Mouse (Mus musculus): ENCODE results near the gene Pdhb. TPM values are rescaled to one million over a fixed set of nuclear protein-coding genes. Genes with fewer than 3 reads are reported as not detected.
"Not testable (repeated sequence)": the region's sequence is repeated elsewhere in the genome, so short reads cannot be mapped to it uniquely, and the experiment has no call there.

The Pdhb gene
- total RNA-seq, 4 experiments from 2014 or later, result 268 to 280 (median 272) TPM

GRCm38 (mm10) chr14:8139724-8140710 is 32.8 kb downstream of the Pdhb start:
- DNase-seq (ENCODE audit: low spot score in 2 of 2), result no peak

- no peak for DNase-seq (ENCODE audit: low spot score in 2 of 2)
Observed at GRCm38 (mm10) chr14:8135130-8135529, 37.7 kb downstream of the Pdhb start.

DNA sequence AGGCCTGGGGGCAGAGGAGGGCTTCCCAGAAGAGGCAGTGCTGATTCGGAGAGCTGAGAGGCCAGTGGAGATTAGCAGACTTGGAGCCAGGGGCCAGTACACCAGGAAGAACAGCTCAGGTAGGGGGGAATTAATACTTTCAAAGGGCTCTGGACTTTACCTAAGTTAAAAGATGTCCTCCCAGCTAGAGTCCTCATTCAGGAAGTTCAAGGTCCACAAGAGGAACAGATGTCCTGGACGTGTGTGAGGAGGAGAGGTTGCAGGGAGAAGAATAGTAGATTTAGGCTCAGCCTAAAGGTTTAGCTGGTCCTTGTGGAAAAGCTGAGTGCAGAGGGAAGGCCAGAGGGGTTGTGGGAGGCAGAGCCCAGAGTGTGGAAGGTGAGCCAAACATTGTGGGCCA is 38.6 kb downstream of the Pdhb start:
- no peak for DNase-seq (ENCODE audit: low spot score in 2 of 2)

DNA sequence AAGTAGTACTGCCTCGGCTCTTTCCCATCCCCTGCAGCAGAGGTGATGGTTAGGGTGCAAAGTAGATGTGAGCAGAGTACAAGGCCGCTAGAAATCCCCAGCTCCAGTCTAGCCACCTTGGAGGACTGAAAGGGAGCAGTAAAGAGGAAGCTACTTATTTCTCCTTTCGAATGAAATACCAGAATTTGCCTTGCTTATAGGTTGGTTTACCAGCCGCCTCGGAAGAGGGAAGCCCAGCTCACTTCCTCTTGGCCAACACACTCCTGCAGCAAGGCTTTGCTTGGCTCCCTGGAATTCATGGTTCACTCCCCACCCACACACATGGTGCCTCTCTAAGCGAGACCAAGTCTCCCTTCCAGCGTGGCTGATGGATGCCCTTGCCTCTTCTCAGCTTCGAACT is 40.0 kb downstream of the Pdhb start:
- DNase-seq (ENCODE audit: low spot score in 2 of 2), result no peak

DNA sequence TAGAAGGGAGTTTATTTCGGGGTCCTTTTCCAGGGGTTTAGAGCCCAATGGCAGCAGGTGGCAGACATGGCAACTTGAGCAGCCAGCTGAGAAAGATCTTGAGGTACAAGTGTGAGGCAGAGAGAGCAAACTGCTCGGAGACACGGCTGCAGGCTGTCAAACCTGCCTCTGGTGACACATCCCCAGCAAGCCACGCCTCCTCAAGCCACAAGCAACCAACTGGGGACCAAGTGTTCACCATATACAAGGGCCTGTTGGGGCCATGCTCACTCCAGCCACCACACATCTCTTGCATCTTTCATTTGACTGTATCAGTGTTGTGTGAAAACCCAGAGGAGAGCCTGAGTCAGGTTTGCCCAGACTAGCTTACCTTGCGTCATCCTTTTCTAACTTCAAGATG is 44.9 kb downstream of the Pdhb start:
- no peak for DNase-seq (ENCODE audit: low spot score in 2 of 2)

GRCm38 (mm10) chr14:8124046-8124881 is 48.6 kb downstream of the Pdhb start:
- no peak for DNase-seq (ENCODE audit: low spot score in 2 of 2)

- DNase-seq (ENCODE audit: low spot score in 2 of 2), result not testable (repeated sequence)
Observed at GRCm38 (mm10) chr14:8123611-8124010, 49.2 kb downstream of the Pdhb start.

DNA sequence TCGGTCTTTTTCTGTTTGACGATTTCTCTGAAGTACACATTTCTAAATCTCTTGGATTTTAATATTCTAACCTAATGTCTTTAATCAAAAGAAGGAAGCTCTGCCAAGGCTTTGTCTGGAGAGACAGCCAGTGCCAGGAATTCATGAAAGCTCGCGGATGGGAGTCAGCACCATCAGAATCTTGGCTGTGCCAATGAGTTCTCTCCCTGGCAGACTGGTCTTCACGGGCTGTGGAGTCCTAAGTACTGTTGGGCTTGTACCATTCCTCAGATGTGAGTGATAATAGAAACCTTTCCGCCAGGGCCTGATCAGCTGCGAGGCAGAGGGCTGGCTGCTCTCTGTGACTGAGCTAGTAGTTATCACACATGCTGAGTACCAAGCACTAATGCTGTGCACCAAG is 49.7 kb downstream of the Pdhb start:
- no peak for DNase-seq (ENCODE audit: low spot score in 2 of 2)

DNA sequence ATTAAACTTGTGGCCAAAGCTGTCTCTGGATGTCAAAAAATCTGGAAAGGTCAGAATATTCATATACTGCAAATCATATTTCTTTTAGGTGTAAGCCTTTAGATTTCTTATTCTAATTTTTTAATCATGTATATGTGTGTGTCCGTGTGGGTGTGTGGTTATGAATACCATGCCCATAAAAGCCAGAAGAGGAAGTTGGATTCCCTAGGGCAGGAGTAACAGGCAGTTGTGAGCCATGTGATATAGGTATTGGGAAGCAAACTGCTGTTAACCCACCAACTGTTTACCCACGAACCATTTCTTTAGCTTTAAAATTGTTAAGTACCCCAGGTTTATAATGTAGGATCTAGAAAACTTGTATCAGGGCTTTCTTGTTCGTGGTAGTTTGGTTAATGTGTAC is 52.9 kb downstream of the Pdhb start:
- no peak for DNase-seq (ENCODE audit: low spot score in 2 of 2)

- DNase-seq (ENCODE audit: low spot score in 2 of 2), result no peak
Observed at GRCm38 (mm10) chr14:8119454-8119853, 53.4 kb downstream of the Pdhb start.

DNA sequence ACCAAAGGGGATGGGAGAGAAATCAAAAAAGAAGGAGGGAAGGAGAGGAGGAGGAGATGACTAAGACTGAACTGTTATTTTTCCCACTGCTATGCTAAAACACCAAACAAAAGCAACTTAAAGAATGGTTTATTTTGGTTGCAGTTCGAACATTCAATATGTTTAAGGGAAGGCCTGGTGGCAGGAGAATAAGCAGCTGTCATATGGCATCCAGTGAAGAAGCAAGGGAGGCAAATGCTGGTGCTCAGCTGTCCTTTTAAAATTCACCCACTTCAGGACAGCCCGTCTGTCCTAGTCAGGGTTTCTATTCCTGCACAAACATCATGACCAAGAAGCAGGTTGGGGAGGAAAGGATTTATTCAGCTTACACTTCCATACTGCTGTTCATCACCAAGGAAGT is 55.5 kb downstream of the Pdhb start:
- DNase-seq (ENCODE audit: low spot score in 2 of 2), result no peak

Other genes with a start within 250 kb of the Pdhb start
- gene Gm45521, start 215.7 kb downstream of the Pdhb start, total RNA-seq (2022), result not detected
- gene Dnase1l3, start 178.5 kb downstream of the Pdhb start, total RNA-seq (2022), result not detected
- 10 to 100 TPM in 1 of 4 experiments, 1 to 10 TPM in 3; 6.8 to 10.2 (median 8.3) TPM for gene Abhd6, start 170.1 kb downstream of the Pdhb start, total RNA-seq (2022)
- gene Rpp14, start 92.7 kb downstream of the Pdhb start, total RNA-seq (2022), result 10 to 100 TPM; 31.3 to 35.1 (median 33.2) TPM
- gene Pxk, start 74.8 kb downstream of the Pdhb start, total RNA-seq (2022), result 10 to 100 TPM; 11.4 to 14.9 (median 12.6) TPM
- 10 to 100 TPM in 1 of 4 experiments, 1 to 10 TPM in 3; 7.7 to 10.4 (median 8.2) TPM for gene Kctd6, start 41.1 kb upstream of the Pdhb start, total RNA-seq (2022)
- under 1 TPM in 2 of 4 experiments, not detected in 2; 0.56 to 0.99 TPM for gene Acox2, start 86.3 kb upstream of the Pdhb start, total RNA-seq (2022)
- 1 to 10 TPM; 1.3 to 2.8 (median 2.4) TPM for gene Fam107a, start 145.0 kb upstream of the Pdhb start, total RNA-seq (2022)
- gene Oit1, start 205.7 kb upstream of the Pdhb start, total RNA-seq (2022), result not detected

All from gastrocnemius, adult 8-10 months (tissue).